In the genomic region with DNA sequence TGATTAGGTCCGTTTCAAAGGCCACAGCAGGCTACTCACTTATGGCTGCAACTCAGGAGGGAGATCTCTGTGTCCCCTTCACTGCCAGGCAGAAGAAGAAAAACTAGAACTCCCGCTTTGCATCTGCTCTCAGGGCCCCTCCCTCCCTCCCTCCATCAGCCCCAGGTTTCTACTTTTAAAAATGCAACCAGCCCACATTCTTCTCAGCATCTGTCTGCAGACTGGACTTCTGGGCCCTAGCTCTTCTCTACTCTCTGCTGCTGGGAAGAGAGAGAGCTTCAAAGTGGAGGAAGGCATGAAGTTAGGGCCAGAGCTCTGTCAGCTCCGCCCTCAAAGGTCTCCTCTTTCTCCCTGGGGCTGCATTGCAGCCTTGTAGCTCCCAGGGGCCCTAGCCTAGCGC, we compare ENCODE assay signal across 28 mouse cellular contexts. TPM values are rescaled to one million over a fixed set of nuclear protein-coding genes. Genes with fewer than 3 reads are reported as not detected.
A peak's percentile ranks its signal among the peaks of the same experiment; 100 is the strongest.
DNase-seq lines count a peak whose midpoint lies in the region; ATAC-seq lines count a peak whose summit lies in the region.
"Had no signal": no experiment of that assay in that cellular context is flagged by ENCODE, and none has a peak within 500 bp of the region (broad histone marks: within the 10 kb centered on the region; RNA-seq: fewer than 3 reads in every experiment).

No protein-coding gene starts in this region.

- WGBS in heart, embryonic 10.5 days, result 32% methylated on average over 4 of the region's 4 CpGs
- 28% methylated on average over 4 of the region's 4 CpGs for WGBS in embryonic facial prominence, embryonic 13.5 days
- WGBS in limb, embryonic 13.5 days, result 34% methylated on average over 4 of the region's 4 CpGs

- no peak for ATAC-seq in embryonic facial prominence, embryonic 13.5 days (ENCODE audit: insufficient number of reproducible peaks, insufficient read depth, low FRiP score, low TSS enrichment, low read depth)
- no peak for ATAC-seq in limb, embryonic 13.5 days (ENCODE audit: low FRiP score, low read depth)
- ATAC-seq: CD4-positive, CD25-positive, alpha-beta regulatory T cell, adult 4 months; forebrain, postnatal 0 days; liver, embryonic 12.5 days; midbrain, embryonic 16.5 days had no signal

- H3K4me1 ChIP-seq in heart, embryonic 10.5 days, result peaks cover 24% of the 10 kb centered on the region
- H3K4me1 ChIP-seq in embryonic facial prominence, embryonic 13.5 days, result peaks cover 47% of the 10 kb centered on the region
- H3K4me1 ChIP-seq in limb, embryonic 13.5 days, result peaks cover 49% of the 10 kb centered on the region
- H3K4me1 ChIP-seq: liver, embryonic 12.5 days had no signal

- H3K9me3 ChIP-seq in heart, embryonic 10.5 days, result no peaks in the 10 kb centered on the region
- no peaks in the 10 kb centered on the region for H3K9me3 ChIP-seq in embryonic facial prominence, embryonic 13.5 days
- H3K9me3 ChIP-seq in limb, embryonic 13.5 days, result no peaks in the 10 kb centered on the region
- H3K9me3 ChIP-seq: hindbrain, embryonic 15.5 days; liver, embryonic 12.5 days; midbrain, embryonic 10.5 days; neural tube, embryonic 13.5 days had no signal

- peak; percentile 78 for DNase-seq in heart, adult 11 months
- no peak for DNase-seq in heart, embryonic 10.5 days (ENCODE audit: low spot score)
- peak; percentile 28 for DNase-seq in brain, adult 2 months (ENCODE audit: low read depth, low spot score)
- DNase-seq in thymus, postnatal 4 days, result no peak
- no peak for DNase-seq in spleen, adult 12 weeks (ENCODE audit: low spot score)
- no peak for DNase-seq in ovary, postnatal 36 days (ENCODE audit: low spot score)
- DNase-seq: adrenal gland, postnatal 14 days; cerebellum, adult 9-10 months; forebrain, postnatal 0 days; kidney, adult 11 months; lung, adult 2 months; right cerebral cortex, adult 18-20 months; thymus, postnatal 14 days had no signal

- H3K36me3 ChIP-seq in heart, embryonic 10.5 days, result no peaks in the 10 kb centered on the region
- no peaks in the 10 kb centered on the region for H3K36me3 ChIP-seq in embryonic facial prominence, embryonic 13.5 days
- H3K36me3 ChIP-seq in limb, embryonic 13.5 days, result no peaks in the 10 kb centered on the region
- H3K36me3 ChIP-seq: hindbrain, embryonic 15.5 days; liver, embryonic 12.5 days; midbrain, embryonic 10.5 days; neural tube, embryonic 13.5 days had no signal

- no peak overlapping the region for H3K4me2 ChIP-seq in embryonic facial prominence, embryonic 13.5 days
- H3K4me2 ChIP-seq in limb, embryonic 13.5 days (replicated peaks), result no peak overlapping the region
- H3K4me2 ChIP-seq: heart, embryonic 11.5 days; hindbrain, embryonic 15.5 days; liver, embryonic 12.5 days; neural tube, embryonic 13.5 days had no signal

- H3K27ac ChIP-seq in heart, embryonic 10.5 days, result no peak overlapping the region
- H3K27ac ChIP-seq in embryonic facial prominence, embryonic 13.5 days, result peak overlapping the region; percentile 62
- H3K27ac ChIP-seq in limb, embryonic 13.5 days, result peak overlapping the region; percentile 58; the same call in 1 of the 2 replicates
- H3K27ac ChIP-seq: hindbrain, embryonic 15.5 days; kidney, postnatal 0 days; left cerebral cortex, adult 2 months; liver, embryonic 12.5 days; midbrain, embryonic 10.5 days; neural tube, embryonic 13.5 days had no signal

- no peaks in the 10 kb centered on the region for H3K27me3 ChIP-seq in heart, embryonic 10.5 days (ENCODE audit: insufficient read depth, poor library complexity, severe bottlenecking)
- no peaks in the 10 kb centered on the region for H3K27me3 ChIP-seq in embryonic facial prominence, embryonic 13.5 days
- no peaks in the 10 kb centered on the region for H3K27me3 ChIP-seq in limb, embryonic 13.5 days
- H3K27me3 ChIP-seq: hindbrain, embryonic 15.5 days; neural tube, embryonic 13.5 days had no signal

- H3K9ac ChIP-seq in embryonic facial prominence, embryonic 13.5 days, result no peak overlapping the region
- no peak overlapping the region for H3K9ac ChIP-seq in limb, embryonic 13.5 days
- H3K9ac ChIP-seq: forebrain, postnatal 0 days; hindbrain, embryonic 15.5 days; liver, embryonic 12.5 days; neural tube, embryonic 13.5 days had no signal

- no peak overlapping the region for H3K4me3 ChIP-seq in heart, embryonic 10.5 days
- no peak overlapping the region for H3K4me3 ChIP-seq in embryonic facial prominence, embryonic 13.5 days
- no peak overlapping the region for H3K4me3 ChIP-seq in limb, embryonic 13.5 days
- H3K4me3 ChIP-seq: hindbrain, embryonic 15.5 days; left cerebral cortex, adult 2 months; liver, embryonic 12.5 days; midbrain, embryonic 10.5 days; myocyte; neural tube, embryonic 13.5 days had no signal

RNA-seq across cellular contexts. Expression of gene Emp1, which starts 2.0 kb away (rescaled TPM):
- polyA plus RNA-seq in heart, embryonic 10.5 days (2016; fragmentation: Nextera tagmentation; extraction: Ambion mirVana), result 5.1 and 10.5 TPM in 2 replicates
- polyA plus RNA-seq in embryonic facial prominence, embryonic 13.5 days (2015; fragmentation: Nextera tagmentation; extraction: Ambion mirVana), result 71.9 and 84.0 TPM in 2 replicates
- polyA plus RNA-seq in limb, embryonic 13.5 days (2015; fragmentation: Nextera tagmentation; extraction: Ambion mirVana), result 123 and 127 TPM in 2 replicates

RNA-seq across cellular contexts. Expression of gene Pbp2, which starts 50.1 kb away (rescaled TPM):
- polyA plus RNA-seq in heart, embryonic 10.5 days (2016; fragmentation: Nextera tagmentation; extraction: Ambion mirVana), result 0.16 TPM in 1 of 2 replicates, not detected in the other
- not detected in 2 replicates for polyA plus RNA-seq in embryonic facial prominence, embryonic 13.5 days (2015; fragmentation: Nextera tagmentation; extraction: Ambion mirVana)
- polyA plus RNA-seq in limb, embryonic 13.5 days (2015; fragmentation: Nextera tagmentation; extraction: Ambion mirVana), result 0.25 TPM in 1 of 2 replicates, not detected in the other
- polyA plus RNA-seq: CD4-positive, CD25-positive, alpha-beta regulatory T cell, adult 4 months; forebrain, postnatal 0 days; heart, embryonic 11.5 days; heart, postnatal 0 days; large intestine, adult 2 months; liver, embryonic 12.5 days; lung, adult 2 months; midbrain, embryonic 10.5 days; midbrain, embryonic 16.5 days; small intestine, adult 2 months had no signal

Comparison
In these comparisons a context has a peak if more than half of its experiments do, and no peak if none do; other contexts are left out.
1. DNase-seq: peak in heart, adult 11 months (single experiment) and brain, adult 2 months (single experiment); none in heart, embryonic 10.5 days (single experiment), thymus, postnatal 4 days (single experiment), spleen, adult 12 weeks (single experiment) and ovary, postnatal 36 days (single experiment).